Mouse (Mus musculus) kidney, adult 2 months (tissue): ENCODE results near the gene Spata3. TPM values are rescaled to one million over a fixed set of nuclear protein-coding genes. Genes with fewer than 3 reads are reported as not detected.
"Not testable (repeated sequence)": the region's sequence is repeated elsewhere in the genome, so short reads cannot be mapped to it uniquely, and the experiment has no call there.

Experiments used
- DNase-seq: peaks from one replicate; pipeline ENCODE4 v3.0.0; 2021
- H3K27ac ChIP-seq: fragments of 200-500 bp; 2 replicates; pipeline ENCODE4 v1.5.1; 2012; ENCODE audit warnings: low read depth, low read length, control low read depth, inconsistent platforms; ENCODE audit not compliant: insufficient read depth
- H3K27me3 ChIP-seq: fragments of 200-500 bp; replicated peaks from 2 replicates; pipeline ENCODE4 v1.6.1; 2012; ENCODE audit warnings: mild to moderate bottlenecking, moderate library complexity, low read length, inconsistent platforms; ENCODE audit not compliant: control insufficient read depth, insufficient read depth
- H3K36me3 ChIP-seq: fragments of 200-500 bp; 2 replicates; pipeline ENCODE4 v1.6.1; 2012; ENCODE audit warnings: mild to moderate bottlenecking, moderate library complexity, low read length, inconsistent platforms; ENCODE audit not compliant: control insufficient read depth, insufficient read depth
- H3K4me1 ChIP-seq: fragments of 200-500 bp; 2 replicates; pipeline ENCODE4 v1.6.1; 2011; ENCODE audit warnings: low read length; ENCODE audit not compliant: control insufficient read depth, insufficient read depth
- H3K4me3 ChIP-seq: fragments of 200-500 bp; 2 replicates; pipeline ENCODE4 v1.5.1; 2011; ENCODE audit warnings: mild to moderate bottlenecking, low read depth, low read length, control low read depth; ENCODE audit not compliant: insufficient read depth
- CTCF ChIP-seq: fragments of 200-500 bp; conservative IDR thresholded peaks from 2 replicates; pipeline ENCODE4 v1.5.1; 2011; ENCODE audit warnings: low read depth, mild to moderate bottlenecking, control low read depth, low read length, moderate library complexity, mixed read lengths; ENCODE audit not compliant: insufficient read depth, insufficient read length
- POLR2A ChIP-seq: fragments of 200-500 bp; IDR thresholded peaks from one replicate; pipeline ENCODE4 v1.6.1; 2011; ENCODE audit warnings: low read depth, low read length, control low read depth
- WGBS: fragments of 180-500 bp; shearing (Covaris S2); methylation state at CpG from one replicate; pipeline ENCODE4 v1.1.7; 2018; 5-methylcytosine and 5-hydroxymethylcytosine counted together
- polyA plus RNA-seq: library from polyadenylated mRNA; depleted of rRNA; stranded (reverse); fragments of >200 nt; gene quantifications from 2 replicates; pipeline ENCODE4 v1.2.3, GENCODE M21; 2012

Gene Spata3
- polyA plus RNA-seq, 1 experiment: 0.39 TPM

DNA sequence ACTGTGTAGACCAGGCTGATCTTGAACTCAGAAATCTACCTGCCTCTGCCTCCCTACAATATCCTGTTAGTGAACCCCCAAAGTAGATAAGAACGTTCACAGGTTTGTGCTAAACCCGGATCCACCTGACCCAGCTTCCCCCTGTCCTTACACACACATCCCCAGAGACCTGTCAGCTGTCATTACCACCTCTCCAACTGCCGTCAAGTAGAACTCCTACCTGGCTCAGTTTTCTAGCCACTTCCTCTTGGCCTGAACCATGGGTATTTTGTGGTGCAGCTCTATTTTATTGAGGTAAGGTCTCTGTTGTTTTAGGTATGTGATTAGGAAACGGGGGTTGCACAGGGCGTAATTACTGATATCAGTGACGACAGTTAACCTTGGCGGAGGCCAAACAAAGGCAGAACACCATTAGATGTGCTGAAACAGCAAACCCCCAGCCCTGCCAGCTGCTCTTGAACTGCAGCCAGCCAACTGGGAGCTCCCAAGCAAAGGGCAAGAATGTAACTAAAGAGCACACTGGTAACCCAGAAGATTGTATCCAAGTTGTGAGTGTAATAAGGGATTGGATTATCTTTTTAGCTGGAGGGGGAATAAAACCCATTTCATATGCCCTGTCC is 34.8 kb upstream of the Spata3 start:
- no peaks in the 10 kb centered on the region for H3K36me3 ChIP-seq
- TF ChIP-seq CTCF: no peak
- TF ChIP-seq POLR2A: no peak
- H3K4me1 ChIP-seq: no peaks in the 10 kb centered on the region
- peak; percentile 69 for DNase-seq
- H3K27me3 ChIP-seq: no peaks in the 10 kb centered on the region
- 48% methylated on average over 7 of the region's 7 CpGs for WGBS
- no peak overlapping the region for H3K27ac ChIP-seq
- H3K4me3 ChIP-seq: no peak overlapping the region

DNA sequence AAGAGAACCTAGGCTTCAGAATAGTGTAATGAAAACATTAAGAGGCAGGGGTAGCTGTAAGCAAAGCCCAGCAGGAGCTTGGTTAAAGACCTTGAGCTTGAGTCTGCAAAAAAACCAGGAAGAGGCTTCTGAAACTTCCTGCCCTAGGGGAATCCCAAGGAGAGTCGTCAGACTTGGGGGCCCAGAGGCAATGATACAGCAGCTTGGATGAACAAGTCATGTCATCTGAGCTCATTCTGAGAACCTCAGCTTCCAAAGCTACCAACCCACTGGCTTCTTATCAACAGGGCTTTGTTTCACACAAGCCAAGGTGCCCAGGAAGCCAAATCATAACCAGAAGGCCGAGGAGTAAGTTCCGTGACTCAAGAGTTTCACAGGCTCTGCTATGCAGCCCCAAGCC is 30.8 kb upstream of the Spata3 start:
- DNase-seq: no peak
- no peaks in the 10 kb centered on the region for H3K36me3 ChIP-seq
- WGBS: 86% methylated on average over 3 of the region's 3 CpGs
- no peak overlapping the region for H3K4me3 ChIP-seq
- H3K27ac ChIP-seq: no peak overlapping the region
- no peaks in the 10 kb centered on the region for H3K27me3 ChIP-seq
- TF ChIP-seq CTCF (no peak), POLR2A (no peak)
- H3K4me1 ChIP-seq: no peaks in the 10 kb centered on the region

DNA sequence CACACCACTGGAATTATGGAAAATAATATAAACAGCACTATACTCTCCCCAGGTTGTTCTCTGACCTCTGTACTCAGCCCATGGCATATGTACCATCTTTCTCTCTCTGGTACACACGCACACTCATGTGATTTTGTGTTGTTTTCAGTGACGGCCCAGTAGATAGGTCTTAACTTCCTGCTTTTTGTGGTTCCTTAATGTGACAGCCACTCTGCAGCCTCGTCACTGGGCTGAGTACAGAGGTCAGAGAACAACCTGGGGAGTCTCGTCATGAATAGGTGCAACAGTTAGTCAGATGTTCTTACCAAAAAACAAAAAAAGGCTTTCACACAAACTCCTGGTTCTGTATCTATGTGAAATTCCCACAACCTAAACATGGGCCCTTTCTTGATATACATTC is 28.3 kb upstream of the Spata3 start:
- H3K4me1 ChIP-seq: no peaks in the 10 kb centered on the region
- H3K4me3 ChIP-seq: no peak overlapping the region
- WGBS: 76% methylated on average over 4 of the region's 4 CpGs
- DNase-seq: no peak
- H3K27me3 ChIP-seq: no peaks in the 10 kb centered on the region
- no peaks in the 10 kb centered on the region for H3K36me3 ChIP-seq
- no peak for TF ChIP-seq POLR2A
- TF ChIP-seq CTCF: no peak
- no peak overlapping the region for H3K27ac ChIP-seq

DNA sequence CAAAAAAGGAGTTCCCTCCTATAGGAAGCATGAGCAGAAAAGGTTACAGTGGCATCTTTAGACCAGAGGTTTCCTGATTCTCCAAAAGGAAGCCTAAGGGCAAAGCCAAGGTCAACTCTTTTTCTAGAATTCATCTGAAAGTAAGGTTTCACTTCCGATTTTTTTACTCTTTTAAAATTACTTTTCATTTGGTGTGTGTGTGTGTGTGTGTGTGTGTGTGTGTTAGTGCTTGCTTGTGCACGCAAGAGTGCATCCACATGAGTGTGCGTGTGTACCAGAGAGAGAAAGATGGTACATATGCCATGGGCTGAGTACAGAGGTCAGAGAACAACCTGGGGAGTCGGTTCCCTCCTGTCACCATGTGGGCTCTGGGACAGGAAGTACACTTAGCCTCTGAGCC is 27.7 kb upstream of the Spata3 start:
- H3K36me3 ChIP-seq, H3K27ac ChIP-seq, H3K27me3 ChIP-seq, H3K4me1 ChIP-seq, DNase-seq, H3K4me3 ChIP-seq: not testable (repeated sequence)
- WGBS: 74% methylated on average over 4 of the region's 4 CpGs

DNA sequence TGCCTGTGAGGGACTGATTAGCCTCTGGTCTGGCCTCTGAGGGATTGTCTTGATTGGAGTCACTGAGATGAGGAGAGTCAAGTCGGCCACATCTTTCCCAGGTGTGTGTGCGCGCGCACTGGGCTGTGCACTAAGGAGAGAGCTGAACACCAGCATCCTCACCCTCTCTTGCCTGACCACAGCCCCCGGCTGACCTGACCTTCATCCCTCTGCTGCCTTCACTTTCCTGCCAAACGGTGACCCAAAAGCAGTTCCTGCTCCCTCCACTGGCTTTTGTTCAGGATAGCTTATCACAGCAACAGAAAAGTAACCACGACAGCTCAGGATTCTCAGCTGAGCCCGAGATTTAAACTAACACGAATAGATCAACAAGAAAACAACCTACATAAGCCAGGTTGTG is 24.4 kb upstream of the Spata3 start:
- Histone ChIP-seq H3K27me3 (no peaks in the 10 kb centered on the region), H3K36me3 (no peaks in the 10 kb centered on the region), H3K4me3 (no peak overlapping the region), H3K4me1 (no peaks in the 10 kb centered on the region), H3K27ac (no peak overlapping the region)
- 79% methylated on average over 9 of the region's 9 CpGs for WGBS
- no peak for DNase-seq
- TF ChIP-seq POLR2A (no peak), CTCF (no peak)

DNA sequence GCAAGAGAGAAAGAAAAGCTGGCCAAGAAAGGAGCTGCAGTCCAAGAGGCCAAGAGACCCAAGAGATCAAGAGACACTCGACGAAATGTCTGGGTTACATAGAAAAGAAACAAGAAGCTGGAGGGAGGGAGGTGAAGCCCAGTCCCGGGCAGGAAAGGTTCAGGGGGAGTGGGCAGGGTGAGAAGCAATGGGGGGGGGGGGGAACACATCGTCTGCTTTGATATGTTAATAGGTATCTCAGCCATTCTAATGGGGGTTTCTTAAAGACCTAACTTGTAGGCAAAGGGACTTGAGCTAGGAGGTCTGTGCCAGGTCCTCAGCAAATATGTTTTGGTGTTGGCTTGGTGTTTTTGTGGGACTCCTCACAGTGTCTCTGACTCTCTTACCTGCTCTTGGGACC is 23.1 kb upstream of the Spata3 start:
- WGBS: 71% methylated on average over 4 of the region's 4 CpGs
- Histone ChIP-seq H3K4me1 (no peaks in the 10 kb centered on the region), H3K27me3 (no peaks in the 10 kb centered on the region), H3K4me3 (no peak overlapping the region), H3K36me3 (no peaks in the 10 kb centered on the region), H3K27ac (no peak overlapping the region)
- no peak for DNase-seq
- TF ChIP-seq CTCF (no peak), POLR2A (no peak)

DNA sequence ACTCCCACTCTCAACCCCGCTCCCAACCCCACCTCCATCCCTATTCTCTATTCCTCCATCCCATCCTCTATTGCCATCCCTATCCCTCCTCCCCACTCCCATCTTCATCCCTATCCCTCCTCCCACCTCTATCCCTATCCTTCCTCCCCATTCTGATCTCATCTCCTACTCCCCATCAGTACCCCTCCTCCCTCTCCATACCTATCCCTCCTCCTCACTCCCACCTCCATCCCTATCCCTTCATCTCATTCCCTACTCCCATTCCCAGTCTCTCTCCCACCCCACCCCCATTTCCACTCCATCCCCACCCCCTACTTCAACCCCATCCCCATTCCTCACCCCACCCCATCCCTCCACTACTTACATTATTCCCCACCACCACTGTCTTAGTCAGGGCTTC is 19.4 kb upstream of the Spata3 start:
- H3K27me3 ChIP-seq: no peaks in the 10 kb centered on the region
- DNase-seq: no peak
- WGBS: 96% methylated on average over 1 of the region's 1 CpGs

DNA sequence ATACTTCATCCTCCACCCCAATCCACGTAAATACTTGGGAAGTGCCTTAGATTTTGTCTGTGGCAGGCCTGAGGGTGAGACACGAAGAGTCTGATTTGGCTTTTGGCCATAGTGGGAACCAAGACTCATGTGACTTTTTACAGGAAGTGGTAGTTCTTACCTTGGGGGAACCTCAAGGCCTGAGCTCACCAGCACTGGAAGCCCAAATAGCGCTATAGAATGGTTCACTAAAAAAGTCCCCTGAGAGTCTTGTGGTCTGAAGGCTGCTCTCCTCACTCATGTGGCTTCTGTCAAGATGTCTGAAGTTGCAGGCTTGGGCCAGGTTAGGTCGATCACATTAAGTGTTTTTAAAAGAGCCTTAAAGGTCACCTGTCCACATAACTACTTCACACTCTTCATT is 18.6 kb upstream of the Spata3 start:
- Histone ChIP-seq H3K36me3 (no peaks in the 10 kb centered on the region), H3K27ac (no peak overlapping the region), H3K27me3 (no peaks in the 10 kb centered on the region), H3K4me3 (no peak overlapping the region), H3K4me1 (no peaks in the 10 kb centered on the region)
- no peak for DNase-seq
- TF ChIP-seq POLR2A (no peak), CTCF (no peak)
- 79% methylated on average over 4 of the region's 4 CpGs for WGBS

More for the DNA sequence above, 19.4 kb upstream of the Spata3 start:
- Histone ChIP-seq H3K36me3 (no peaks in the 10 kb centered on the region), H3K4me1 (no peaks in the 10 kb centered on the region), H3K27ac (no peak overlapping the region), H3K4me3 (no peak overlapping the region)
- no peak for TF ChIP-seq POLR2A
- no peak for TF ChIP-seq CTCF
